In genomic region chr16:50877926-50878325, GRCm38 (mm10) we compare ENCODE assay signal across 21 mouse cellular contexts.
DNase-seq lines count a peak whose midpoint lies in the region; ATAC-seq lines count a peak whose summit lies in the region.
"Had no signal": no experiment of that assay in that cellular context is flagged by ENCODE, and none has a peak within 500 bp of the region (broad histone marks: within the 10 kb centered on the region; RNA-seq: fewer than 3 reads in every experiment).

No protein-coding gene starts in this region.

- WGBS in heart, embryonic 16.5 days = 25% methylated on average over 3 of the region's 3 CpGs
- 54% methylated on average over 3 of the region's 3 CpGs for WGBS in kidney, embryonic 14.5 days
- 61% methylated on average over 3 of the region's 3 CpGs for WGBS in forebrain, embryonic 14.5 days

- no peaks in the 10 kb centered on the region for H3K36me3 ChIP-seq in heart, embryonic 16.5 days (ENCODE audit: control insufficient read depth, insufficient read depth)
- H3K36me3 ChIP-seq in kidney, embryonic 14.5 days (ENCODE audit: control insufficient read depth, insufficient read depth, low read length) = no peaks in the 10 kb centered on the region
- no peaks in the 10 kb centered on the region for H3K36me3 ChIP-seq in forebrain, embryonic 14.5 days (ENCODE audit: control insufficient read depth, insufficient read depth, low read length)
- H3K36me3 ChIP-seq: embryonic facial prominence, embryonic 15.5 days; forebrain, embryonic 15.5 days; hindbrain, embryonic 13.5 days; limb, embryonic 10.5 days; midbrain, embryonic 13.5 days; stomach, embryonic 15.5 days had no signal

- peaks cover 13% of the 10 kb centered on the region; the same call in 1 of the 2 replicates for H3K4me1 ChIP-seq in heart, embryonic 16.5 days (ENCODE audit: control insufficient read depth, insufficient read depth, low read length)
- H3K4me1 ChIP-seq in kidney, embryonic 14.5 days (ENCODE audit: control insufficient read depth, insufficient read depth, low read length) = no peaks in the 10 kb centered on the region
- H3K4me1 ChIP-seq in forebrain, embryonic 14.5 days (ENCODE audit: control insufficient read depth, insufficient read depth, low read length) = no peaks in the 10 kb centered on the region
- H3K4me1 ChIP-seq: embryonic facial prominence, embryonic 15.5 days; forebrain, embryonic 15.5 days; hindbrain, embryonic 13.5 days; limb, embryonic 10.5 days; stomach, embryonic 15.5 days had no signal

- no peak overlapping the region for H3K9ac ChIP-seq in heart, embryonic 16.5 days (ENCODE audit: low read length)
- no peak overlapping the region for H3K9ac ChIP-seq in kidney, embryonic 14.5 days (ENCODE audit: low read depth, low read length)
- no peak overlapping the region for H3K9ac ChIP-seq in forebrain, embryonic 14.5 days (ENCODE audit: low read length)
- H3K9ac ChIP-seq: embryonic facial prominence, embryonic 15.5 days; forebrain, embryonic 15.5 days; hindbrain, embryonic 13.5 days; midbrain, embryonic 13.5 days; stomach, embryonic 15.5 days had no signal

- no peaks in the 10 kb centered on the region for H3K27me3 ChIP-seq in heart, embryonic 16.5 days (ENCODE audit: control insufficient read depth, insufficient read depth, low read length)
- H3K27me3 ChIP-seq in kidney, embryonic 14.5 days (ENCODE audit: control insufficient read depth, insufficient read depth, low read length) = no peaks in the 10 kb centered on the region
- H3K27me3 ChIP-seq in forebrain, embryonic 14.5 days (replicated peaks; ENCODE audit: control insufficient read depth, insufficient read depth, low read length) = no peaks in the 10 kb centered on the region
- H3K27me3 ChIP-seq: embryonic facial prominence, embryonic 15.5 days; forebrain, embryonic 15.5 days; hindbrain, embryonic 13.5 days; midbrain, embryonic 13.5 days; stomach, embryonic 15.5 days had no signal

- H3K27ac ChIP-seq in heart, embryonic 16.5 days (ENCODE audit: low read length) = peak overlapping the region; percentile 41
- no peak overlapping the region for H3K27ac ChIP-seq in kidney, embryonic 14.5 days (ENCODE audit: low read depth, low read length)
- H3K27ac ChIP-seq in forebrain, embryonic 14.5 days (ENCODE audit: low read depth, low read length) = no peak overlapping the region
- H3K27ac ChIP-seq: embryonic facial prominence, embryonic 15.5 days; forebrain, embryonic 15.5 days; hindbrain, embryonic 13.5 days; limb, embryonic 10.5 days; midbrain, embryonic 13.5 days; stomach, embryonic 15.5 days had no signal

- peak; percentile 0 for DNase-seq in heart, adult 8-10 months (ENCODE audit: low spot score)
- no peak for DNase-seq in heart, adult 11 months
- DNase-seq in heart, postnatal 4 days = no peak
- peak; percentile 7 for DNase-seq in kidney, postnatal 14 days
- DNase-seq in lung, postnatal 14 days = peak; percentile 5
- no peak for DNase-seq in forebrain, embryonic 14.5 days (ENCODE audit: low spot score)
- DNase-seq: adrenal gland, postnatal 14 days; cerebellum, adult 8-10 months; cerebellum, postnatal 36 days; gastrocnemius, postnatal 10 days; kidney, adult 18-20 months; liver; thymus, postnatal 25 days had no signal

- 0 out of 2 replicates have a peak, but pooled peaks cover 2% of the 10 kb centered on the region for H3K9me3 ChIP-seq in heart, embryonic 16.5 days (replicated peaks; ENCODE audit: control insufficient read depth, low read length)
- no peaks in the 10 kb centered on the region for H3K9me3 ChIP-seq in kidney, embryonic 14.5 days (ENCODE audit: control insufficient read depth, low read length)
- no peaks in the 10 kb centered on the region for H3K9me3 ChIP-seq in forebrain, embryonic 14.5 days (replicated peaks; ENCODE audit: control insufficient read depth, low read length)
- H3K9me3 ChIP-seq: embryonic facial prominence, embryonic 15.5 days; forebrain, embryonic 15.5 days; hindbrain, embryonic 13.5 days; limb, embryonic 10.5 days; midbrain, embryonic 13.5 days; stomach, embryonic 15.5 days had no signal

- H3K4me3 ChIP-seq in heart, embryonic 16.5 days (ENCODE audit: low read length) = no peak overlapping the region
- no peak overlapping the region for H3K4me3 ChIP-seq in kidney, embryonic 14.5 days (ENCODE audit: low read length)
- H3K4me3 ChIP-seq in forebrain, embryonic 14.5 days (ENCODE audit: low read depth, low read length) = no peak overlapping the region
- H3K4me3 ChIP-seq: embryonic facial prominence, embryonic 15.5 days; forebrain, embryonic 15.5 days; hindbrain, embryonic 13.5 days; limb, embryonic 10.5 days; midbrain, embryonic 13.5 days; stomach, embryonic 15.5 days had no signal

- 0 out of 2 replicates have a peak overlapping the region, but pooled peaks have one; percentile 11 for H3K4me2 ChIP-seq in heart, embryonic 16.5 days (ENCODE audit: low read depth, low read length)
- H3K4me2 ChIP-seq in kidney, embryonic 14.5 days (replicated peaks; ENCODE audit: low read depth, low read length) = no peak overlapping the region
- H3K4me2 ChIP-seq in forebrain, embryonic 14.5 days (ENCODE audit: low read length) = no peak overlapping the region
- H3K4me2 ChIP-seq: embryonic facial prominence, embryonic 15.5 days; forebrain, embryonic 15.5 days; hindbrain, embryonic 13.5 days; midbrain, embryonic 13.5 days; stomach, embryonic 15.5 days had no signal

- ATAC-seq in heart, embryonic 16.5 days (replicated peaks; ENCODE audit: extremely low read depth, insufficient read depth, low FRiP score) = 0 out of 2 replicates have a peak, but pooled peaks have one; percentile 49
- ATAC-seq in kidney, embryonic 14.5 days (ENCODE audit: low FRiP score, low TSS enrichment) = no peak
- ATAC-seq in forebrain, embryonic 14.5 days = no peak
- ATAC-seq: forebrain, embryonic 15.5 days; midbrain, embryonic 13.5 days had no signal

Comparison
In these comparisons a context has a peak if more than half of its experiments do, and no peak if none do; other contexts are left out.
1. DNase-seq: peak in heart, adult 8-10 months (single experiment), kidney, postnatal 14 days (single experiment) and lung, postnatal 14 days (single experiment); none in heart, adult 11 months (single experiment), heart, postnatal 4 days (single experiment) and forebrain, embryonic 14.5 days (single experiment).